Mouse (Mus musculus): ENCODE results near the gene Aip. TPM values are rescaled to one million over a fixed set of nuclear protein-coding genes. Genes with fewer than 3 reads are reported as not detected.

Gene Aip
- 93.0 to 109 TPM (median 99.7 TPM) in 4 replicates for total RNA-seq (2023; ENCODE audit: inconsistent age)

GRCm38 (mm10) chr19:4125741-4126696, at the start of gene Aip:
Gene Aip, minus strand, starts transcription at chr19:4125858.

GRCm38 (mm10) chr19:4162646-4163542, 37.2 kb upstream of the Aip start, which contains the start of gene Rps6kb2:
Gene Rps6kb2, minus strand, starts transcription at chr19:4163354.

GRCm38 (mm10) chr19:4153232-4153654, 27.6 kb upstream of the Aip start, which contains the start of gene Ptprcap:
Gene Ptprcap, plus strand, starts transcription at chr19:4153604.

DNA sequence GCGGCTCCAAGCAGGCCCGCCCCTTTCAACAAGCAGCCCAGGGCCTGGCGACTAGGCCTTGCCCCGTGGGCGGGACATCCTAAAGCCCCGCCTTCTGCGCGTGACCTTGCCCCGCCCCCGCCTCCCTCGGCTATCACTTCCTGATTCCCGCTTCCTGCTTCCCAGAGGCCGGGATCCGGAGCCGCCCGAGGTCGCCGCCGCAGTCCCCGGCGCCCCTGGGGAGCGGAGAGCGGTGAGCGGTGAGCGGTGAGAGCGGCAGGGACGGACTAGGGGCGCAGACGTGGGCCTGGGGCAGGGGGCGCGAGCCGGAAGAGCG, 22.8 kb upstream of the Aip start, which contains the start of gene Coro1b:
Coro1b (plus strand) TSS at position 129 of the 316 bp plus-strand sequence.

DNA sequence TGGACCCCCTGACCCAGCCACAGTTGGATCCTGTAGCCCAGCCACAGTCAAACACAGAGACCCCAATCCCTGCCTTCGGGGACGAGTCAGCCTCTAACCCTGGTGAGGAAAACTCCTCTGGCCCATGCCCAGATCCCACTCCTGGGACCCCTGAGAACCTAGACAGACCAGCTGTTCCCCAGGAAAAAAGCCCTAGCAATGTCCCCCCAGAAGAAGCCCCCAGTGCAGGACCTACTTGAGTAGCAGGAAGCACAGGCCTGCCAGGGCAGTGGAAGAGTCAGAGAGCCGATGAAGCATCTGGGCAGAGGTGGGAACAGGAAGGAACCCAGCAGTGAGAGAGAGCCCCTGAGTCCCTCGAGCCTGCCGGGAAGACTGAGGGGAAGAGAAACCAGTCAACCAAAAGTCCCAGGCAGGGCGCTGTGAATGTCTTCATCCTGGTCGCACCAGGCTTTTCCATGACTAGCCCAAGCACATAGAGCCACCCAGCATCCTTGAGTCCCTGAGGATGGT, 18.2 kb upstream of the Aip start, which contains the start of gene Cabp4:
Cabp4 (minus strand) TSS at position 275 of the 510 bp plus-strand sequence.

GRCm38 (mm10) chr19:4139446-4139845, 13.8 kb upstream of the Aip start, which contains the start of gene Gpr152:
Gene Gpr152, plus strand, starts transcription at chr19:4139787.

DNA sequence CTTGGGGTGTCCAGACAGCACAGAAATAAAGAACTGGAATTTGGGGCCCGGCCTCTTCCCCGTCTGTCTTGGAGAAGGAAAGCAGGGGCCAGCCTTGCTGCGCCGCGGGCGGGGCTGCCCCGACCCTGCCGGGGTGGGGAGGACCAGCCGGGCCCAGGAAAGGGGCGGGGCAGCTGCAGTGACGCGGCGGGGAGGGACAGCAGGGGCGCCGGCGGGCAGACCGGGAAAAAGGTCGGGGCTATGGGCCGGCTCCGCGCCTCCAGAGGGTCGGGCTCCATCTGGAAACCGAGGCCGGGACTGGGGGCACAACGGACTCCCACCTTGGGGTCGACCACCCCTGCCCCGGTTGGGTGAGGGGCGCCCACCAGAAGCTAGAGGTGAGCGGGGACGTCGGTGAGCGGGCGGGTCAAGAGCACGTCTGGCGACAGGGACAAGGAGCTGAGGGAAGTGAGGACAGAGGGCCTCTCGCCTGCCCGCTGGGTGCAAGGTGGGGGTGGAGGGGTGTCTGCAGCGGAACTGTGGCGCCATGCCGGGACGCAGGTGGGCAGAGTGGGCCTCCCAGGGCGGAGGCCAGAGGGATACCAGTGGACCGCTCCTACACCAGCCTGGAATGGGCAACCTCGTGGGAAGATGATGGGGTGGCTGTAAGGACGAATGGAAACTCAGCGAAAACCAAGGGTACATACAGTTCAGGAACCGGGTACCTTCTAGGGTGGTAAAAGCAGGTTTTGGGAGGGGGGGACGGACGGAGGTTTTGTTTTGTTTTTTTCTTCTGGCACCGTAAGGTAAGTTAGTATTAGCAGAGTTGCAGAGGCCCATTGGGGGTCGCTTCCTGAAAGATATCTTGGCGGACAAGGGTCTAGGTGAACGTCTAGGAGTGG, 25.6 kb downstream of the Aip start, which contains the start of gene Pitpnm1:
Pitpnm1 (plus strand) TSS at position 162 of the 881 bp plus-strand sequence.

DNA sequence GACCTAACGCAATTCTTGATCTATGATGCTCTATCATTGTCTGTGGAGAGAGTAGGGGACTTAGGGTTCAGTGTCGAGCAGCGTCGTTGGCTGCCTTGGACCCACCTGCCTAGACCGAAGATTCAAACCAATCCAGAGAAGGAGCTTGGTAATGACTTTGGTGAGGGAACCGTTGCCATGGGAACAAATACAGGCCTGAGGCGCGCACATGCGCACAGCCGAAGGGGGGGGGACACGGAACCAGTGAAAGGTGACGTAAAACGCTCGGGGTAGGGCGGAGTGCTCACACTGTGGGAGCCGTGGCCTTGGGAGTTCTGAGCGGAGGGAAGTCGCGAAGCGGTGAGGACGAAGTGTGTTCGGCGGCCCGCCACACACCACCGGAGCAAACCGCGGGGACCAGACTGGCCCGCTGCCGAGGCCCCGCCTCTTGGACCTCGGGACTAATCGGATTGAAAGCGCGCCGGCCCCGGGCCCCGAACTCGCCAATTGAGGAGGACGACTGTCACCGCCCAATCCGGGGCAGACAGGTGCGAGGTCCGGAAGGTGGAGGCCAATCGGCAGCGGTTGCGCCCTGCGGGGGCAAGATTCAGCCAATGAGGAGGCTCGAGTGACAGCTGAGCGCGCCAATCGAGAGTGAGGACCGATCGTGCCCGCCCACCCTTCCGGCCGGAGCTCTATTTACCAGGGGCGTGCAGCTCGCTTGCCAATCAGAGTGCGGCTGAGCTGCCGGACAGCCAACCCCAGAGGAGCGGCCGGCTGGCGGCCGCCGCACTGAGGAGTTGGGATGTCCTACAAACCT, 28.8 kb downstream of the Aip start, which contains the start of gene Cdk2ap2:
Cdk2ap2 (plus strand) TSS at position 541 of the 799 bp plus-strand sequence.

GRCm38 (mm10) chr19:4081394-4081793, 44.3 kb downstream of the Aip start, which contains the start of gene Cabp2:
Gene Cabp2, plus strand, starts transcription at chr19:4081578.

Other genes with a start within 250 kb of the Aip start
- gene Tcirg1, start 218.7 kb downstream of the Aip start, total RNA-seq (2023; ENCODE audit: inconsistent age) = 135 to 176 TPM (median 152 TPM) in 4 replicates
- gene Ndufs8, start 213.1 kb downstream of the Aip start, total RNA-seq (2023; ENCODE audit: inconsistent age) = 84.9 to 96.2 TPM (median 92.2 TPM) in 4 replicates
- gene Aldh3b1, start 196.1 kb downstream of the Aip start, total RNA-seq (2023; ENCODE audit: inconsistent age) = 8.7 to 9.6 TPM (median 9.1 TPM) in 4 replicates
- gene Unc93b1, start 190.7 kb downstream of the Aip start, total RNA-seq (2023; ENCODE audit: inconsistent age) = 548 to 668 TPM (median 607 TPM) in 4 replicates
- 0.60 TPM in 1 of 4 replicates, not detected in the others for gene Aldh3b3, start 167.2 kb downstream of the Aip start, total RNA-seq (2023; ENCODE audit: inconsistent age)
- gene Aldh3b2, start 153.5 kb downstream of the Aip start, total RNA-seq (2023; ENCODE audit: inconsistent age) = 0.22 to 0.38 TPM in 2 of 4 replicates, not detected in the others
- not detected in 4 replicates for gene Acy3, start 139.3 kb downstream of the Aip start, total RNA-seq (2023; ENCODE audit: inconsistent age)
- gene Tbx10, start 133.1 kb downstream of the Aip start, total RNA-seq (2023; ENCODE audit: inconsistent age) = not detected in 4 replicates
- 22.3 to 28.3 TPM (median 25.0 TPM) in 4 replicates for gene Nudt8, start 125.3 kb downstream of the Aip start, total RNA-seq (2023; ENCODE audit: inconsistent age)
- 3.2 to 4.8 TPM (median 4.4 TPM) in 4 replicates for gene Gm49405, start 125.2 kb downstream of the Aip start, total RNA-seq (2023; ENCODE audit: inconsistent age)
- gene Doc2g, start 122.5 kb downstream of the Aip start, total RNA-seq (2023; ENCODE audit: inconsistent age) = 8.6 to 10.7 TPM (median 10.2 TPM) in 4 replicates
- gene Ndufv1, start 113.1 kb downstream of the Aip start, total RNA-seq (2023; ENCODE audit: inconsistent age) = 83.3 to 94.8 TPM (median 93.6 TPM) in 4 replicates
- 129 to 162 TPM (median 142 TPM) in 4 replicates for gene Gstp1, start 87.9 kb downstream of the Aip start, total RNA-seq (2023; ENCODE audit: inconsistent age)
- gene Gstp2, start 79.8 kb downstream of the Aip start, total RNA-seq (2023; ENCODE audit: inconsistent age) = 8.5 to 13.7 TPM (median 10.5 TPM) in 4 replicates
- not detected in 4 replicates for gene Gstp3, start 66.3 kb downstream of the Aip start, total RNA-seq (2023; ENCODE audit: inconsistent age)
- gene Cabp2, start 44.3 kb downstream of the Aip start, total RNA-seq (2023; ENCODE audit: inconsistent age) = not detected in 4 replicates
- 125 to 143 TPM (median 131 TPM) in 4 replicates for gene Cdk2ap2, start 28.7 kb downstream of the Aip start, total RNA-seq (2023; ENCODE audit: inconsistent age)
- gene Pitpnm1, start 25.9 kb downstream of the Aip start, total RNA-seq (2023; ENCODE audit: inconsistent age) = 177 to 203 TPM (median 187 TPM) in 4 replicates
- 0.38 to 0.78 TPM (median 0.69 TPM) in 4 replicates for gene Gpr152, start 13.9 kb upstream of the Aip start, total RNA-seq (2023; ENCODE audit: inconsistent age)
- 1.8 to 2.4 TPM (median 2.0 TPM) in 4 replicates for gene Cabp4, start 18.2 kb upstream of the Aip start, total RNA-seq (2023; ENCODE audit: inconsistent age)
- gene Coro1b, start 22.8 kb upstream of the Aip start, total RNA-seq (2023; ENCODE audit: inconsistent age) = 142 to 167 TPM (median 154 TPM) in 4 replicates
- 373 to 450 TPM (median 401 TPM) in 4 replicates for gene Ptprcap, start 27.7 kb upstream of the Aip start, total RNA-seq (2023; ENCODE audit: inconsistent age)
- 49.7 to 66.7 TPM (median 51.3 TPM) in 4 replicates for gene Rps6kb2, start 37.5 kb upstream of the Aip start, total RNA-seq (2023; ENCODE audit: inconsistent age)
- 78.2 to 88.7 TPM (median 80.1 TPM) in 4 replicates for gene Carns1, start 49.6 kb upstream of the Aip start, total RNA-seq (2023; ENCODE audit: inconsistent age)
- 250 to 285 TPM (median 268 TPM) in 4 replicates for gene Tbc1d10c, start 65.4 kb upstream of the Aip start, total RNA-seq (2023; ENCODE audit: inconsistent age)
- gene Ppp1ca, start 66.2 kb upstream of the Aip start, total RNA-seq (2023; ENCODE audit: inconsistent age) = 381 to 449 TPM (median 412 TPM) in 4 replicates
- 53.6 to 56.9 TPM (median 55.2 TPM) in 4 replicates for gene Rad9a, start 75.8 kb upstream of the Aip start, total RNA-seq (2023; ENCODE audit: inconsistent age)
- gene Clcf1, start 88.4 kb upstream of the Aip start, total RNA-seq (2023; ENCODE audit: inconsistent age) = 141 to 150 TPM (median 145 TPM) in 4 replicates
- not detected in 4 replicates for gene AC109138.7, start 88.5 kb upstream of the Aip start, total RNA-seq (2023; ENCODE audit: inconsistent age)
- gene Pold4, start 106.0 kb upstream of the Aip start, total RNA-seq (2023; ENCODE audit: inconsistent age) = 199 to 218 TPM (median 212 TPM) in 4 replicates
- gene Ssh3, start 143.3 kb upstream of the Aip start, total RNA-seq (2023; ENCODE audit: inconsistent age) = 22.2 to 34.5 TPM (median 24.6 TPM) in 4 replicates
- 22.0 to 30.9 TPM (median 23.6 TPM) in 4 replicates for gene Ankrd13d, start 157.3 kb upstream of the Aip start, total RNA-seq (2023; ENCODE audit: inconsistent age)
- 533 to 592 TPM (median 549 TPM) in 4 replicates for gene Grk2, start 180.4 kb upstream of the Aip start, total RNA-seq (2023; ENCODE audit: inconsistent age)